Mouse (Mus musculus) intestine, embryonic 14.5 days (tissue): ENCODE data around the gene Cd5. TPM values are rescaled to one million over a fixed set of nuclear protein-coding genes. Genes with fewer than 3 reads are reported as not detected.

Source experiments
- ATAC-seq: fragments of 200-750 bp; cut with Nextera tagmentation; replicated peaks from 2 replicates; pipeline ENCODE4 v1.8.0; 2017; ENCODE audit warnings: low read depth, moderate number of reproducible peaks, moderate TSS enrichment, moderate library complexity; ENCODE audit not compliant: low FRiP score, low TSS enrichment
- DNase-seq: peaks from one replicate; pipeline ENCODE4 v3.0.0-alpha.2; 2018; ENCODE audit warnings: low spot score
- H3K27ac ChIP-seq: fragments of 300-500 bp; sonication (generic); 2 replicates; pipeline ENCODE4 v1.5.1; 2014; ENCODE audit warnings: low read depth, mild to moderate bottlenecking, control low read depth
- H3K27me3 ChIP-seq: fragments of 300-500 bp; sonication (generic); replicated peaks from 2 replicates; pipeline ENCODE4 v1.6.1; 2014; ENCODE audit warnings: low read length, control low read depth; ENCODE audit not compliant: control insufficient read depth, insufficient read depth
- H3K36me3 ChIP-seq: fragments of 300-500 bp; sonication (generic); 2 replicates; pipeline ENCODE4 v1.6.1; 2014; ENCODE audit warnings: low read length, control low read depth; ENCODE audit not compliant: control insufficient read depth, insufficient read depth
- H3K4me1 ChIP-seq: fragments of 300-500 bp; sonication (generic); replicated peaks from 2 replicates; pipeline ENCODE4 v1.6.1; 2014; ENCODE audit warnings: low read length, control low read depth, mixed read lengths; ENCODE audit not compliant: control insufficient read depth, insufficient read depth
- H3K4me2 ChIP-seq: fragments of 300-500 bp; sonication (generic); 2 replicates; pipeline ENCODE4 v1.6.1; 2014; ENCODE audit warnings: low read length
- H3K4me3 ChIP-seq: fragments of 300-500 bp; sonication (generic); 2 replicates; pipeline ENCODE4 v1.5.1; 2014; ENCODE audit warnings: low read depth, low read length, control low read depth, mixed read lengths
- H3K9ac ChIP-seq: fragments of 300-500 bp; sonication (generic); 2 replicates; pipeline ENCODE4 v1.6.1; 2014; ENCODE audit warnings: mild to moderate bottlenecking, low read length
- H3K9me3 ChIP-seq: fragments of 300-500 bp; sonication (generic); 2 replicates; pipeline ENCODE4 v1.6.1; 2016; ENCODE audit warnings: low read length, control low read depth; ENCODE audit not compliant: control insufficient read depth
- WGBS: fragments of 180-500 bp; shearing (Covaris S2); extraction: QIAGEN DNeasy Blood & Tissue Kit; methylation state at CpG from one replicate; pipeline ENCODE4 v1.1.7; 2014; 5-methylcytosine and 5-hydroxymethylcytosine counted together
- polyA plus RNA-seq: library from polyadenylated mRNA; unstranded; fragments of >200 nt; fragmentation: Nextera tagmentation; extraction: Ambion mirVana; gene quantifications from 2 replicates; pipeline ENCODE4 v1.2.1, GENCODE M21; 2014

Cd5 gene
- polyA plus RNA-seq, 1 experiment from 2014 or later, result not detected

- ATAC-seq (no peak), DNase-seq (no peak)
- no peaks in the 10 kb centered on the region for H3K27me3 ChIP-seq
- no peak overlapping the region for H3K4me2 ChIP-seq
- no peaks in the 10 kb centered on the region for H3K9me3 ChIP-seq
- H3K9ac ChIP-seq, result no peak overlapping the region
- H3K4me1 ChIP-seq, result no peaks in the 10 kb centered on the region
- no peaks in the 10 kb centered on the region for H3K36me3 ChIP-seq
- H3K4me3 ChIP-seq, result no peak overlapping the region
- no peak overlapping the region for H3K27ac ChIP-seq
- 96% methylated on average over 6 of the region's 6 CpGs for WGBS
These were observed 35.3 kb upstream of the Cd5 start for GRCm38 (mm10) chr19:10774141-10774540.

- WGBS, result 65% methylated on average over 7 of the region's 7 CpGs
- H3K36me3 ChIP-seq, result no peaks in the 10 kb centered on the region
- no peaks in the 10 kb centered on the region for H3K9me3 ChIP-seq
- no peaks in the 10 kb centered on the region for H3K27me3 ChIP-seq
- DNase-seq (no peak), ATAC-seq (no peak)
- no peak overlapping the region for H3K4me2 ChIP-seq
- H3K9ac ChIP-seq, result no peak overlapping the region
- H3K4me1 ChIP-seq, result no peaks in the 10 kb centered on the region
- H3K4me3 ChIP-seq, result no peak overlapping the region
- H3K27ac ChIP-seq, result no peak overlapping the region
These were observed 34.6 kb upstream of the Cd5 start for GRCm38 (mm10) chr19:10773384-10773783.

- Histone ChIP-seq H3K4me3 (no peak overlapping the region), H3K4me2 (no peak overlapping the region), H3K4me1 (no peaks in the 10 kb centered on the region), H3K27ac (no peak overlapping the region), H3K9ac (no peak overlapping the region), H3K36me3 (no peaks in the 10 kb centered on the region), H3K9me3 (no peaks in the 10 kb centered on the region), H3K27me3 (no peaks in the 10 kb centered on the region)
- DNase-seq, result no peak
- no peak for ATAC-seq
- 93% methylated on average over 10 of the region's 10 CpGs for WGBS
These were observed 34.1 kb upstream of the Cd5 start for GRCm38 (mm10) chr19:10772866-10773265.

- H3K9ac ChIP-seq, result no peak overlapping the region
- no peaks in the 10 kb centered on the region for H3K4me1 ChIP-seq
- no peak overlapping the region for H3K4me2 ChIP-seq
- no peaks in the 10 kb centered on the region for H3K27me3 ChIP-seq
- 76% methylated on average over 7 of the region's 7 CpGs for WGBS
- no peak for DNase-seq
- ATAC-seq, result no peak
- H3K36me3 ChIP-seq, result no peaks in the 10 kb centered on the region
- no peak overlapping the region for H3K4me3 ChIP-seq
- no peaks in the 10 kb centered on the region for H3K9me3 ChIP-seq
- H3K27ac ChIP-seq, result no peak overlapping the region
These were observed 33.2 kb upstream of the Cd5 start for GRCm38 (mm10) chr19:10771995-10772394.

GRCm38 (mm10) chr19:10769429-10770195, 30.8 kb upstream of the Cd5 start:
- no peak overlapping the region for H3K9ac ChIP-seq
- H3K9me3 ChIP-seq, result no peaks in the 10 kb centered on the region
- WGBS, result 52% methylated on average over 12 of the region's 12 CpGs
- no peak overlapping the region for H3K27ac ChIP-seq
- no peaks in the 10 kb centered on the region for H3K4me1 ChIP-seq
- ATAC-seq (no peak), DNase-seq (no peak)
- no peak overlapping the region for H3K4me3 ChIP-seq
- no peaks in the 10 kb centered on the region for H3K36me3 ChIP-seq
- no peaks in the 10 kb centered on the region for H3K27me3 ChIP-seq
- no peak overlapping the region for H3K4me2 ChIP-seq

- no peak overlapping the region for H3K4me2 ChIP-seq
- H3K4me1 ChIP-seq, result no peaks in the 10 kb centered on the region
- DNase-seq (no peak), ATAC-seq (no peak)
- no peak overlapping the region for H3K4me3 ChIP-seq
- WGBS, result 74% methylated on average over 6 of the region's 6 CpGs
- H3K9me3 ChIP-seq, result no peaks in the 10 kb centered on the region
- H3K9ac ChIP-seq, result no peak overlapping the region
- H3K27me3 ChIP-seq, result no peaks in the 10 kb centered on the region
- no peaks in the 10 kb centered on the region for H3K36me3 ChIP-seq
- H3K27ac ChIP-seq, result no peak overlapping the region
These were observed 30.1 kb upstream of the Cd5 start for GRCm38 (mm10) chr19:10768694-10769428.

GRCm38 (mm10) chr19:10767631-10768030, 28.8 kb upstream of the Cd5 start:
- Histone ChIP-seq H3K9me3 (no peaks in the 10 kb centered on the region), H3K4me1 (no peaks in the 10 kb centered on the region), H3K27ac (no peak overlapping the region), H3K9ac (no peak overlapping the region), H3K27me3 (no peaks in the 10 kb centered on the region), H3K4me2 (no peak overlapping the region), H3K36me3 (no peaks in the 10 kb centered on the region), H3K4me3 (no peak overlapping the region)
- DNase-seq, result no peak
- no peak for ATAC-seq
- 83% methylated on average over 10 of the region's 10 CpGs for WGBS

GRCm38 (mm10) chr19:10763381-10764031, 24.7 kb upstream of the Cd5 start:
- WGBS, result 78% methylated on average over 21 of the region's 21 CpGs
- Histone ChIP-seq H3K4me1 (peaks cover 7% of the 10 kb centered on the region; the same call in 1 of the 2 replicates), H3K36me3 (no peaks in the 10 kb centered on the region), H3K9ac (no peak overlapping the region), H3K27me3 (no peaks in the 10 kb centered on the region), H3K27ac (no peak overlapping the region), H3K9me3 (no peaks in the 10 kb centered on the region), H3K4me2 (no peak overlapping the region), H3K4me3 (no peak overlapping the region)
- no peak for DNase-seq
- no peak for ATAC-seq
